Mouse (Mus musculus) limb, embryonic 15.5 days (tissue): Measurements from ENCODE around the gene Pip5kl1. TPM values are rescaled to one million over a fixed set of nuclear protein-coding genes. Genes with fewer than 3 reads are reported as not detected.
A peak's percentile ranks its signal among the peaks of the same experiment; 100 is the strongest.

Experiments used
- ATAC-seq: fragments of 200-750 bp; cut with Nextera tagmentation; 2 replicates; pipeline ENCODE4 v1.8.0; 2017; ENCODE audit warnings: low read depth, moderate TSS enrichment; ENCODE audit not compliant: insufficient number of reproducible peaks, low FRiP score, low TSS enrichment
- H3K27ac ChIP-seq: fragments of 300-500 bp; sonication (generic); 2 replicates; pipeline ENCODE4 v1.5.1; 2015; ENCODE audit warnings: moderate library complexity, mild to moderate bottlenecking, inconsistent platforms
- H3K27me3 ChIP-seq: fragments of 300-500 bp; sonication (generic); 2 replicates; pipeline ENCODE4 v1.6.1; 2015; ENCODE audit warnings: inconsistent platforms
- H3K36me3 ChIP-seq: fragments of 300-500 bp; sonication (generic); 2 replicates; pipeline ENCODE4 v1.6.1; 2015; ENCODE audit warnings: inconsistent platforms
- H3K4me1 ChIP-seq: fragments of 300-500 bp; sonication (generic); 2 replicates; pipeline ENCODE4 v1.6.1; 2015; ENCODE audit warnings: inconsistent platforms
- H3K4me2 ChIP-seq: fragments of 300-500 bp; sonication (generic); 2 replicates; pipeline ENCODE4 v1.6.1; 2015; ENCODE audit warnings: mild to moderate bottlenecking, inconsistent platforms
- H3K4me3 ChIP-seq: fragments of 300-500 bp; sonication (generic); 2 replicates; pipeline ENCODE4 v1.5.1; 2015; ENCODE audit warnings: mild to moderate bottlenecking, inconsistent platforms
- H3K9ac ChIP-seq: fragments of 300-500 bp; sonication (generic); 2 replicates; pipeline ENCODE4 v1.6.1; 2015; ENCODE audit warnings: inconsistent platforms
- H3K9me3 ChIP-seq: fragments of 300-500 bp; sonication (generic); 2 replicates; pipeline ENCODE4 v1.6.1; 2016; ENCODE audit warnings: inconsistent platforms
- WGBS: fragments of 180-500 bp; shearing (Covaris S2); methylation state at CpG from one replicate; pipeline ENCODE4 v1.1.7; 2015; 5-methylcytosine and 5-hydroxymethylcytosine counted together
- polyA plus RNA-seq: library from polyadenylated mRNA; unstranded; fragments of >200 nt; fragmentation: Nextera tagmentation; extraction: Ambion mirVana; gene quantifications from 2 replicates; pipeline ENCODE4 v1.2.1, GENCODE M21; 2015

The Pip5kl1 gene
- polyA plus RNA-seq, 1 experiment from 2014 or later: 0.12 TPM

DNA sequence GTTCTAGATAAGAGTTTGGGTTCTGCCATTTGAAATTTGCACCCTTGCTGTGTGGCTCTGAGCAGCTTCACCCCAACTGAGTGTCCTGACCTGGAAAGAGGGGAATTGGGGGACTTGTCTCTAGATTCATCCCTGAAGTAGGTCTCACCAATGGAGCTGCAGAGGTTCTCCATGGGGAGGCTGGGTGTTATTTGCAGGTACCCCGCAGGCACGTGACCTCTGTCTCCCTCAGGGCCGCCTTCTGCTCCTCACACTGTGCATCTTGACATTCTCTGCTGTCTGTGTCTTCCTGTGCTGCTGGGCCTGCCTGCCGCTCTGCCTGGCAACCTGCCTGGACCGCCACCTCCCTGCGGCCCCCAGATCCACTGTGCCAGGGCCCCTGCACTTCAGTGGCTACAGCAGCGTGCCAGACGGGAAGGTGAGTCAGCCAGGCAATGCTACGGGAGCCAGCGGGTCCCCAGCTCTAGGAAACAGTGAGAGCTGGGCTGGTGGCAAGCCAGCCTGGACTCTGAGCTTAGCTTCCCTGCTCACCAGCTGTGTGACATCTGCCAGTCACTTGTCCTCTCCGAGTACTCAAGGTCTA is 14.7 kb downstream of the Pip5kl1 start:
- Histone ChIP-seq H3K4me2 (peak overlapping the region; percentile 19; the same call in 1 of the 2 replicates), H3K9me3 (no peaks in the 10 kb centered on the region), H3K4me3 (no peak overlapping the region; the same call in 1 of the 2 replicates), H3K27ac (no peak overlapping the region), H3K9ac (no peak overlapping the region), H3K27me3 (no peaks in the 10 kb centered on the region), H3K4me1 (peaks cover 36% of the 10 kb centered on the region), H3K36me3 (peaks cover 7% of the 10 kb centered on the region)
- no peak for ATAC-seq
- 53% methylated on average over 11 of the region's 11 CpGs for WGBS

DNA sequence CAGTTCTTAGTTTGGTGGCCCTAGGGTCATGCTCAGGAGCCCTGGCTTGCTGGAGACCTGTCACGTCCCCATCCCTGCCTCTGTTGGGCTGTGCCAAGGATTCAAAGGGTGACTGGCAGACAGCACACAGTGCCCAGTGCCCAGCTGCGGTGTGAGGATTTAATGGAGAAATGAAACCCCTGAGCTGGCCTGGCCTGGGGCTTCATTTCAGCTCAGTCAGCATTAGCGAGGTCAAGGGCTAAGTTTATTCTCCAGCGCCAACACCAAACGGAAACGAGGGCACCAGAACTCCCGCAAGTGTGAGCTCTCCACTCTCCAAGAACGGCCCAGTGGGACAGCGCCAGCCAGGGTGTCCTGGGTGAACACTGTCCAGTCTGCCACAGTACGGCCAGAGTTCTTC is 15.6 kb downstream of the Pip5kl1 start:
- WGBS: 79% methylated on average over 10 of the region's 10 CpGs

DNA sequence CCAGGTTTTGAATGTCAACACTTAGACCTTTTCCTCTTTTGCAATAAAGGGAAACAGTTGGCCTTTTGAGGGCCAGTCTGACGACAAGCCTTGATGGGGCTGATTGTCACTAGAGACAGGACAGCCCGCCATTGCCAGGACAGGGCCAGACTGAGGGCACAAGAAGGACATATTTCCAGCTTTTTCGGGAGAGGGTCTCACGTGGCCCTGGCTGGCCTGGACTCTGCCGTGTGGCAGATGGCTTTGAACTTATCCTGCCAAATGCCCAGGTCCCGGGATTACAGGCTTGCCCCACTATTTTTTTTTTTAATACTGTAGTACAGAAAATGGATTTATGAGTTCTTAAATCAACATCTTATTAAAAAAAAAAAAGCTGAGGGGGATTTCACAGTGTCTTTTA is 16.7 kb downstream of the Pip5kl1 start:
- ATAC-seq: no peak
- H3K27ac ChIP-seq: no peak overlapping the region

More for the DNA sequence above, 15.6 kb downstream of the Pip5kl1 start:
- no peaks in the 10 kb centered on the region for H3K9me3 ChIP-seq
- no peak overlapping the region for H3K4me2 ChIP-seq
- no peak overlapping the region for H3K27ac ChIP-seq
- no peaks in the 10 kb centered on the region for H3K27me3 ChIP-seq
- H3K9ac ChIP-seq: no peak overlapping the region
- H3K4me3 ChIP-seq: no peak overlapping the region
- no peak for ATAC-seq
- H3K4me1 ChIP-seq: peaks cover 39% of the 10 kb centered on the region
- H3K36me3 ChIP-seq: peaks cover 16% of the 10 kb centered on the region

DNA sequence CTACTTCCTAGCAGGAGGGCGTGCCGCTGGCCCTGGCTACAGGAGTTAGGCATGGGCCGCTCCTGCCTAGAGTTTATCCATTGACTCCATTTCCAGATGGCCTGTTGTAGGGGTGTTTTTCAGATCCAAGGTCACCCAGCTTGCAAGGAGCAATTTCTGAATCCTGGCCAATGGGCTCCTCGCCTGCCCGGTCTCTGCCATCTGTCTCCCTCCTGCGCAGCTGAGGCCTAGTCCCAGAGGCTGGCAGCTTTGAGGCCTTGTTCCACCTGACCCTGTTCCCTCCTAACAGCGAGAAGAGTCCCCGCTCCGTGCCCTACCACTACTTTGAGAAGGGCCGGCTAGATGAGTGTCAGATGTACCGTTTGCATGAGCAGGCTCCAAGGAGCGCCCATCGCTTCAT is 22.1 kb downstream of the Pip5kl1 start:
- H3K27me3 ChIP-seq: no peaks in the 10 kb centered on the region
- WGBS: 94% methylated on average over 13 of the region's 13 CpGs
- no peak overlapping the region for H3K9ac ChIP-seq
- no peak overlapping the region for H3K27ac ChIP-seq
- H3K36me3 ChIP-seq: peaks cover 43% of the 10 kb centered on the region
- no peak overlapping the region for H3K4me3 ChIP-seq
- ATAC-seq: no peak
- no peak overlapping the region for H3K4me2 ChIP-seq
- H3K9me3 ChIP-seq: no peaks in the 10 kb centered on the region
- peaks cover 20% of the 10 kb centered on the region for H3K4me1 ChIP-seq

More for the DNA sequence above, 16.7 kb downstream of the Pip5kl1 start:
- Histone ChIP-seq H3K9ac (no peak overlapping the region), H3K9me3 (no peaks in the 10 kb centered on the region), H3K4me3 (no peak overlapping the region), H3K4me1 (peaks cover 39% of the 10 kb centered on the region), H3K27me3 (no peaks in the 10 kb centered on the region), H3K36me3 (peaks cover 25% of the 10 kb centered on the region), H3K4me2 (no peak overlapping the region)
- WGBS: 44% methylated on average over 6 of the region's 6 CpGs

GRCm38 (mm10) chr2:32597248-32597647 is 22.7 kb downstream of the Pip5kl1 start:
- Histone ChIP-seq H3K4me3 (no peak overlapping the region), H3K4me1 (peaks cover 25% of the 10 kb centered on the region), H3K9me3 (no peaks in the 10 kb centered on the region), H3K9ac (no peak overlapping the region), H3K4me2 (no peak overlapping the region), H3K27me3 (no peaks in the 10 kb centered on the region), H3K27ac (no peak overlapping the region), H3K36me3 (peaks cover 43% of the 10 kb centered on the region)
- 82% methylated on average over 5 of the region's 5 CpGs for WGBS
- no peak for ATAC-seq

- H3K4me3 ChIP-seq: no peak overlapping the region
- peaks cover 43% of the 10 kb centered on the region for H3K36me3 ChIP-seq
- WGBS: 83% methylated on average over 5 of the region's 5 CpGs
- peaks cover 28% of the 10 kb centered on the region for H3K4me1 ChIP-seq
- no peak overlapping the region for H3K9ac ChIP-seq
- H3K27ac ChIP-seq: no peak overlapping the region
- no peak overlapping the region for H3K4me2 ChIP-seq
- ATAC-seq: no peak
- no peaks in the 10 kb centered on the region for H3K27me3 ChIP-seq
- no peaks in the 10 kb centered on the region for H3K9me3 ChIP-seq
Measured at GRCm38 (mm10) chr2:32597699-32598098, 23.1 kb downstream of the Pip5kl1 start.

DNA sequence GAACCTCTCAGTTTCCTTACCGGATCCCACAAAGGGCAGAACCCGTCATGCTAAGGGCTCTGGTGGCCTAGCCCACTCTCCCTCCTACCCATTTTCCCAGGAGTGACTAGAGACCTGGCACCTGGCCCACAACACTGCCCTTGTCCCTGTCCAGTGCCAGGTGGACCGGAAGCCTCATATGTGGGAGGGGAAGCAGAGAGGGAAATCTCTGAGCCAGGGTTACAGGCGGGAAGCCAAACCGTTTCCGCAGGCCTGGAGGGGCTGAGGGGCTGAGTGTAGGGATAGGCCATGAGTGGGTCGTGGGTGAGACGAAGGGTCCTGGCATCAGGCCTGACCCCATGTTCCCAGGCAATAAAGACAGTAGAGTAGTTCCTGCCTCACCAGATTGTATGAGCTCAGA is 23.9 kb downstream of the Pip5kl1 start:
- no peak overlapping the region for H3K4me2 ChIP-seq
- H3K4me1 ChIP-seq: peaks cover 28% of the 10 kb centered on the region
- peaks cover 43% of the 10 kb centered on the region for H3K36me3 ChIP-seq
- H3K9me3 ChIP-seq: no peaks in the 10 kb centered on the region
- H3K9ac ChIP-seq: no peak overlapping the region
- no peak overlapping the region for H3K27ac ChIP-seq
- no peaks in the 10 kb centered on the region for H3K27me3 ChIP-seq
- H3K4me3 ChIP-seq: no peak overlapping the region
- no peak for ATAC-seq
- 75% methylated on average over 8 of the region's 8 CpGs for WGBS

GRCm38 (mm10) chr2:32599409-32599808 is 24.8 kb downstream of the Pip5kl1 start, which contains the start of gene St6galnac6:
TSS of gene St6galnac6 (plus strand) at chr2:32599709.
- no peak for ATAC-seq
- Histone ChIP-seq H3K9ac (no peak within 1 kb of the TSS), H3K27ac (no peak within 1 kb of the TSS), H3K4me2 (no peak within 1 kb of the TSS), H3K27me3 (no peaks in the 10 kb centered on the region), H3K4me3 (no peak within 1 kb of the TSS), H3K4me1 (peaks cover 28% of the 10 kb centered on the region), H3K36me3 (peaks cover 38% of the 10 kb centered on the region), H3K9me3 (no peaks in the 10 kb centered on the region)
- 90% methylated on average over 3 of the region's 3 CpGs for WGBS

- Histone ChIP-seq H3K4me1 (peaks cover 26% of the 10 kb centered on the region), H3K36me3 (peaks cover 20% of the 10 kb centered on the region), H3K27me3 (no peaks in the 10 kb centered on the region), H3K4me3 (no peak overlapping the region), H3K27ac (peak overlapping the region; percentile 81), H3K9ac (no peak overlapping the region), H3K4me2 (peak overlapping the region; percentile 51; the same call in 1 of the 2 replicates), H3K9me3 (no peaks in the 10 kb centered on the region)
- WGBS: 28% methylated on average over 8 of the region's 8 CpGs
- ATAC-seq: 0 out of 2 replicates have a peak, but pooled peaks have one; percentile 21
Measured at GRCm38 (mm10) chr2:32601417-32602065, 26.9 kb downstream of the Pip5kl1 start.

GRCm38 (mm10) chr2:32602600-32603054 is 28.0 kb downstream of the Pip5kl1 start:
- ATAC-seq: 0 out of 2 replicates have a peak, but pooled peaks have one; percentile 36
- WGBS: 0% methylated on average over 11 of the region's 11 CpGs
- Histone ChIP-seq H3K4me3 (peak overlapping the region; percentile 37), H3K9ac (no peak overlapping the region), H3K36me3 (0 out of 2 replicates have a peak, but pooled peaks cover 11% of the 10 kb centered on the region), H3K27ac (peak overlapping the region; percentile 81), H3K9me3 (no peaks in the 10 kb centered on the region), H3K4me1 (peaks cover 37% of the 10 kb centered on the region), H3K4me2 (peak overlapping the region; percentile 51), H3K27me3 (no peaks in the 10 kb centered on the region)

GRCm38 (mm10) chr2:32604631-32605030 is 30.0 kb downstream of the Pip5kl1 start:
- H3K27me3 ChIP-seq: no peaks in the 10 kb centered on the region
- H3K27ac ChIP-seq: no peak overlapping the region
- no peaks in the 10 kb centered on the region for H3K36me3 ChIP-seq
- no peaks in the 10 kb centered on the region for H3K9me3 ChIP-seq
- H3K4me2 ChIP-seq: no peak overlapping the region
- ATAC-seq: no peak
- H3K4me3 ChIP-seq: no peak overlapping the region
- peaks cover 50% of the 10 kb centered on the region for H3K4me1 ChIP-seq
- no peak overlapping the region for H3K9ac ChIP-seq
- 46% methylated on average over 10 of the region's 10 CpGs for WGBS
